Mouse (Mus musculus) left cerebral cortex, postnatal 10 days (tissue): Measurements from ENCODE around the gene Gm8764. TPM values are rescaled to one million over a fixed set of nuclear protein-coding genes. Genes with fewer than 3 reads are reported as not detected.
"Not testable (repeated sequence)": the region's sequence is repeated elsewhere in the genome, so short reads cannot be mapped to it uniquely, and the experiment has no call there.

Experiments used
- DNase-seq, 2 experiments: peaks; one replicate each; pipeline ENCODE4 v3.0.0; 2021 to 2022; ENCODE audit warnings: low spot score in 2 of 2, mixed read lengths in 1 of 2; ENCODE audit errors: extremely low spot score in 1 of 2
- intact Hi-C: fragments of 180-260 bp; cut with DNase I; formaldehyde crosslinking; loops from one replicate; pipeline ENCODE4 v1.15.1; 2025
- total RNA-seq, 2 experiments: library from RNA; stranded (reverse); gene quantifications; 2 replicates each; pipeline ENCODE4 v1.2.3; 2021

Gene Gm8764
- total RNA-seq: not detected

DNA sequence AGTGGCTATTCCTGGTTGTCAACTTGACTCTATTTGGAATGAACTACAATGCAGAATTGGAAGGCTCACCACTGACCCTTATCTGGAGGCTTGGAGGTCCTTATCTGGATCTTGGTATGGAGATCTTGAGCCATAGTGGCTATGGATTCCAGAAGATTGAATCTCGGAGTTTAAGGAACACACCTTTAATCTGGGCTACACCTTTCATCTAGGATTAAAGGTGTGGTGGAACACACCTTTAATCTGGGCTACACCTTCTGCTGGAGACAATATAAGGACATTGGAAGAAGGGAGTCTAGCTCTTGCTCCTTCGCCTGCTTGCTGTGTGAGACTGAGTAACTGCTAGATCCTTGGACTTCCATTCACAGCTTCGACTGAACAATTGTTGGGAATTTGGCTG lies at the start of gene Gm8764:
Gene Gm8764 (plus strand): TSS at position 301 of the 400 bp plus-strand sequence.
- intact Hi-C loops, DNase-seq: not testable (repeated sequence)

- intact Hi-C loops: no loop called here
- no peak for DNase-seq
Observed at GRCm38 (mm10) chr10:104110044-104110443, 49.8 kb upstream of the Gm8764 start.

DNA sequence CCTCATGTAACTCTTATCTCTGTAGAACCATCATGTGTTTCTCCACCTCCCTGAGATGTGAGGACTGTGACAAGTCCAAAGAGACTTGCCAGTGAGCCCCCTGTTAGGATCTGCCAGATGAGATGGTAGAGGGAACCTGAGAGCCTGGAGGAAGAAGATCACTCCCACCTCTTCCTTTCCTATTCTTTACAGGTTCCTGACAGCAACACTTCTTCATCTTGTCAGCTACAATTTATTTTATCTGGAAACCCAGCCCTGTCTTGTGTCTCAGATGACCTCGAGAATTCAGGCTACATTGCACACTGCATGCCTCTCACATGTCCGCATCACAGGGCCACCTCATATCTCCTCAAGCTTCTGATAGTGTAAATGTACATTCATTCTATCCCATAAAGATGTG lies 41.5 kb upstream of the Gm8764 start:
- intact Hi-C loops: no loop called here
- DNase-seq: no peak

GRCm38 (mm10) chr10:104142687-104143086 lies 17.1 kb upstream of the Gm8764 start, which contains the start of gene Gm21293:
Gm21293 (plus strand) TSS chr10:104142987.
- intact Hi-C loops, DNase-seq: not testable (repeated sequence)

DNA sequence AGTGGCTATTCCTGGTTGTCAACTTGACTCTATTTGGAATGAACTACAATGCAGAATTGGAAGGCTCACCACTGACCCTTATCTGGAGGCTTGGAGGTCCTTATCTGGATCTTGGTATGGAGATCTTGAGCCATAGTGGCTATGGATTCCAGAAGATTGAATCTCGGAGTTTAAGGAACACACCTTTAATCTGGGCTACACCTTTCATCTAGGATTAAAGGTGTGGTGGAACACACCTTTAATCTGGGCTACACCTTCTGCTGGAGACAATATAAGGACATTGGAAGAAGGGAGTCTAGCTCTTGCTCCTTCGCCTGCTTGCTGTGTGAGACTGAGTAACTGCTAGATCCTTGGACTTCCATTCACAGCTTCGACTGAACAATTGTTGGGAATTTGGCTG lies 8.6 kb upstream of the Gm8764 start, which contains the start of gene Gm6763:
Gene Gm6763 (plus strand): TSS at position 301 of the 400 bp plus-strand sequence.
- intact Hi-C loops, DNase-seq: not testable (repeated sequence)

- DNase-seq, intact Hi-C loops: not testable (repeated sequence)
Observed at GRCm38 (mm10) chr10:104168215-104168614, 8.4 kb downstream of the Gm8764 start, which contains the start of gene Gm21304. Gm21304 (plus strand) TSS chr10:104168515.

GRCm38 (mm10) chr10:104176724-104177123 lies 16.9 kb downstream of the Gm8764 start, which contains the start of gene Gm21312:
Gm21312 (plus strand) TSS chr10:104177024.
- DNase-seq, intact Hi-C loops: not testable (repeated sequence)

DNA sequence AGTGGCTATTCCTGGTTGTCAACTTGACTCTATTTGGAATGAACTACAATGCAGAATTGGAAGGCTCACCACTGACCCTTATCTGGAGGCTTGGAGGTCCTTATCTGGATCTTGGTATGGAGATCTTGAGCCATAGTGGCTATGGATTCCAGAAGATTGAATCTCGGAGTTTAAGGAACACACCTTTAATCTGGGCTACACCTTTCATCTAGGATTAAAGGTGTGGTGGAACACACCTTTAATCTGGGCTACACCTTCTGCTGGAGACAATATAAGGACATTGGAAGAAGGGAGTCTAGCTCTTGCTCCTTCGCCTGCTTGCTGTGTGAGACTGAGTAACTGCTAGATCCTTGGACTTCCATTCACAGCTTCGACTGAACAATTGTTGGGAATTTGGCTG lies 25.4 kb downstream of the Gm8764 start, which contains the start of gene Gm20765:
Gene Gm20765 (plus strand): TSS at position 301 of the 400 bp plus-strand sequence.
- DNase-seq, intact Hi-C loops: not testable (repeated sequence)

DNA sequence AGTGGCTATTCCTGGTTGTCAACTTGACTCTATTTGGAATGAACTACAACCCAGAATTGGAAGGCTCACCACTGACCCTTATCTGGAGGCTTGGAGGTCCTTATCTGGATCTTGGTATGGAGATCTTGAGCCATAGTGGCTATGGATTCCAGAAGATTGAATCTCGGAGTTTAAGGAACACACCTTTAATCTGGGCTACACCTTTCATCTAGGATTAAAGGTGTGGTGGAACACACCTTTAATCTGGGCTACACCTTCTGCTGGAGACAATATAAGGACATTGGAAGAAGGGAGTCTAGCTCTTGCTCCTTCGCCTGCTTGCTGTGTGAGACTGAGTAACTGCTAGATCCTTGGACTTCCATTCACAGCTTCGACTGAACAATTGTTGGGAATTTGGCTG lies 33.9 kb downstream of the Gm8764 start, which contains the start of gene Gm4340:
Gene Gm4340 (plus strand): TSS at position 301 of the 400 bp plus-strand sequence.
- intact Hi-C loops, DNase-seq: not testable (repeated sequence)

DNA sequence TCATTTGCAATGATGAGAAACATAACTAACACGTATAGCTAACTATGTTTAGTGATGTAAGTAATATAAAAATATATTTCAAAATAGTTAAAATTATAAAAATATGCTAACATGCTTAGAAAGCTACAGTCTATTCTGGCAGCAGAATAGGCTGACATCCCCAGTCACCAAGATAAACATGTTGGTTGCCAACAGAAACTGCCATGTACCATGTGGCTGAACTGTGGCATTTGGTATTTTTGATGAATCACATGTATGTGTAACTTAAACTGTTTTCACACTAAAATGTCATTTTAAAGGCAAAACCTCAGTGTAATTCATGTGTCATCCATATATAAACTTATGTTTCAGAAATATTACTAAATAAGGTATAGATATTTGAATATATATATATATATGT lies 49.8 kb downstream of the Gm8764 start:
- no peak for DNase-seq
- intact Hi-C loops: no loop called here

- no peak for DNase-seq
- intact Hi-C loops: no loop called here
Observed at GRCm38 (mm10) chr10:104210268-104210990, 50.6 kb downstream of the Gm8764 start.

Other genes with a start within 250 kb of the Gm8764 start
- not detected for gene Gm21293, start 17.0 kb upstream of the Gm8764 start, total RNA-seq
- gene Gm6763, start 8.5 kb upstream of the Gm8764 start, total RNA-seq: not detected
- gene Gm21304, start 8.5 kb downstream of the Gm8764 start, total RNA-seq: not detected
- not detected for gene Gm21312, start 17.0 kb downstream of the Gm8764 start, total RNA-seq
- gene Gm20765, start 25.5 kb downstream of the Gm8764 start, total RNA-seq: not detected
- gene Gm4340, start 34.0 kb downstream of the Gm8764 start, total RNA-seq: not detected